Mouse (Mus musculus): ENCODE measurements around the gene Nipsnap3a. TPM values are rescaled to one million over a fixed set of nuclear protein-coding genes. Genes with fewer than 3 reads are reported as not detected.

Gene Nipsnap3a
- polyA plus RNA-seq, 1 experiment from 2014 or later: not detected

- H3K27me3 ChIP-seq (ENCODE audit: control insufficient read depth, insufficient read depth, low read length): no peaks in the 10 kb centered on the region
- ATAC-seq (ENCODE audit: low read depth): peak; percentile 58
- no peaks in the 10 kb centered on the region for H3K9me3 ChIP-seq (ENCODE audit: control insufficient read depth, low read length)
- no peak overlapping the region for H3K27ac ChIP-seq (ENCODE audit: low read depth, low read length)
- no peaks in the 10 kb centered on the region for H3K4me1 ChIP-seq (ENCODE audit: control insufficient read depth, insufficient read depth, low read length)
- H3K4me2 ChIP-seq (ENCODE audit: low read depth, low read length): no peak overlapping the region
- WGBS: 7% methylated on average over 8 of the region's 8 CpGs
- no peak overlapping the region for H3K4me3 ChIP-seq (ENCODE audit: low read depth, low read length)
- H3K9ac ChIP-seq (replicated peaks; ENCODE audit: low read depth, low read length): no peak overlapping the region
- no peaks in the 10 kb centered on the region for H3K36me3 ChIP-seq (ENCODE audit: control insufficient read depth, insufficient read depth, low read length)
Observed at GRCm38 (mm10) chr4:53030326-53030948, 41.4 kb downstream of the Nipsnap3a start.

GRCm38 (mm10) chr4:53043819-53044218, 54.7 kb downstream of the Nipsnap3a start:
- H3K27ac ChIP-seq (ENCODE audit: low read depth, low read length): no peak overlapping the region
- no peaks in the 10 kb centered on the region for H3K9me3 ChIP-seq (ENCODE audit: control insufficient read depth, low read length)
- 79% methylated on average over 8 of the region's 8 CpGs for WGBS
- H3K36me3 ChIP-seq (ENCODE audit: control insufficient read depth, insufficient read depth, low read length): peaks cover 4% of the 10 kb centered on the region; the same call in 1 of the 2 replicates
- no peak overlapping the region for H3K9ac ChIP-seq (replicated peaks; ENCODE audit: low read depth, low read length)
- no peak overlapping the region for H3K4me2 ChIP-seq (ENCODE audit: low read depth, low read length)
- H3K4me3 ChIP-seq (ENCODE audit: low read depth, low read length): no peak overlapping the region
- no peaks in the 10 kb centered on the region for H3K27me3 ChIP-seq (ENCODE audit: control insufficient read depth, insufficient read depth, low read length)
- no peaks in the 10 kb centered on the region for H3K4me1 ChIP-seq (ENCODE audit: control insufficient read depth, insufficient read depth, low read length)
- ATAC-seq (ENCODE audit: low read depth): no peak

GRCm38 (mm10) chr4:53045807-53046206, 56.7 kb downstream of the Nipsnap3a start:
- peak; percentile 45; the same call in 1 of the 2 replicates for ATAC-seq (ENCODE audit: low read depth)
- 74% methylated on average over 7 of the region's 7 CpGs for WGBS
- H3K27ac ChIP-seq (ENCODE audit: low read depth, low read length): no peak overlapping the region

GRCm38 (mm10) chr4:53046238-53047022, 57.4 kb downstream of the Nipsnap3a start:
- 43% methylated on average over 9 of the region's 9 CpGs for WGBS
- no peak overlapping the region for H3K27ac ChIP-seq (ENCODE audit: low read depth, low read length)

More at GRCm38 (mm10) chr4:53045807-53046206, 56.7 kb downstream of the Nipsnap3a start:
- Histone ChIP-seq H3K9me3 (ENCODE audit: control insufficient read depth, low read length) (no peaks in the 10 kb centered on the region), H3K4me1 (ENCODE audit: control insufficient read depth, insufficient read depth, low read length) (no peaks in the 10 kb centered on the region), H3K9ac (replicated peaks; ENCODE audit: low read depth, low read length) (no peak overlapping the region), H3K27me3 (ENCODE audit: control insufficient read depth, insufficient read depth, low read length) (no peaks in the 10 kb centered on the region), H3K4me3 (ENCODE audit: low read depth, low read length) (no peak overlapping the region), H3K4me2 (ENCODE audit: low read depth, low read length) (no peak overlapping the region), H3K36me3 (ENCODE audit: control insufficient read depth, insufficient read depth, low read length) (peaks cover 4% of the 10 kb centered on the region; the same call in 1 of the 2 replicates)

More at GRCm38 (mm10) chr4:53046238-53047022, 57.4 kb downstream of the Nipsnap3a start:
- Histone ChIP-seq H3K9ac (replicated peaks; ENCODE audit: low read depth, low read length) (no peak overlapping the region), H3K4me1 (ENCODE audit: control insufficient read depth, insufficient read depth, low read length) (no peaks in the 10 kb centered on the region), H3K27me3 (ENCODE audit: control insufficient read depth, insufficient read depth, low read length) (no peaks in the 10 kb centered on the region), H3K4me2 (ENCODE audit: low read depth, low read length) (no peak overlapping the region), H3K36me3 (ENCODE audit: control insufficient read depth, insufficient read depth, low read length) (peaks cover 4% of the 10 kb centered on the region; the same call in 1 of the 2 replicates), H3K9me3 (ENCODE audit: control insufficient read depth, low read length) (no peaks in the 10 kb centered on the region), H3K4me3 (ENCODE audit: low read depth, low read length) (no peak overlapping the region)
- ATAC-seq (ENCODE audit: low read depth): peak; percentile 72

Other genes with a start within 250 kb of the Nipsnap3a start
- 0.17 TPM in 1 of 2 replicates, not detected in the other for gene Olfr275, start 174.7 kb upstream of the Nipsnap3a start, polyA plus RNA-seq (2014; fragmentation: Nextera tagmentation; extraction: Ambion mirVana)
- gene Olfr273, start 130.0 kb upstream of the Nipsnap3a start, polyA plus RNA-seq (2014; fragmentation: Nextera tagmentation; extraction: Ambion mirVana): not detected in 2 replicates
- not detected in 2 replicates for gene Olfr272, start 70.1 kb upstream of the Nipsnap3a start, polyA plus RNA-seq (2014; fragmentation: Nextera tagmentation; extraction: Ambion mirVana)
- not detected in 2 replicates for gene Olfr270, start 24.7 kb upstream of the Nipsnap3a start, polyA plus RNA-seq (2014; fragmentation: Nextera tagmentation; extraction: Ambion mirVana)
- 188 and 203 TPM in 2 replicates for gene Nipsnap3b, start 22.6 kb downstream of the Nipsnap3a start, polyA plus RNA-seq (2014; fragmentation: Nextera tagmentation; extraction: Ambion mirVana)
- 11.3 and 21.4 TPM in 2 replicates for gene Abca1, start 170.6 kb downstream of the Nipsnap3a start, polyA plus RNA-seq (2014; fragmentation: Nextera tagmentation; extraction: Ambion mirVana)